Comparison of ENCODE assay signal across 15 mouse cellular contexts in genomic region chr1:188708176-188708575, GRCm38 (mm10).
A peak's percentile ranks its signal among the peaks of the same experiment; 100 is the strongest.
DNase-seq lines count a peak whose midpoint lies in the region; ATAC-seq and TF ChIP-seq lines count a peak whose summit lies in the region.
"Had no signal": no experiment of that assay in that cellular context is flagged by ENCODE, and none has a peak within 500 bp of the region (broad histone marks: within the 10 kb centered on the region; RNA-seq: fewer than 3 reads in every experiment).

No protein-coding gene starts in this region.

- no peak for TF ChIP-seq POLR2A in ES-Bruce4 (IDR thresholded peaks at IDR 0.05; ENCODE audit: insufficient read depth, low read length)

- H3K27me3 ChIP-seq in ES-Bruce4 (ENCODE audit: control insufficient read depth, insufficient read depth, low read length, poor library complexity, severe bottlenecking) = no peaks in the 10 kb centered on the region
- no peaks in the 10 kb centered on the region for H3K27me3 ChIP-seq in forebrain, embryonic 14.5 days (replicated peaks; ENCODE audit: control insufficient read depth, insufficient read depth, low read length)
- H3K27me3 ChIP-seq: heart, embryonic 13.5 days; midbrain, embryonic 15.5 days; neural tube, embryonic 13.5 days had no signal

- H3K27ac ChIP-seq in gastrocnemius, adult 2 months = no peak overlapping the region
- H3K27ac ChIP-seq in ES-Bruce4 (ENCODE audit: insufficient read depth, low read length) = no peak overlapping the region
- H3K27ac ChIP-seq in forebrain, embryonic 14.5 days (ENCODE audit: low read depth, low read length) = no peak overlapping the region
- H3K27ac ChIP-seq: heart, embryonic 13.5 days; midbrain, embryonic 15.5 days; neural tube, embryonic 13.5 days had no signal

- H3K36me3 ChIP-seq in ES-Bruce4 (ENCODE audit: control insufficient read depth, insufficient read depth, low read length, poor library complexity, severe bottlenecking) = no peaks in the 10 kb centered on the region
- no peaks in the 10 kb centered on the region for H3K36me3 ChIP-seq in forebrain, embryonic 14.5 days (ENCODE audit: control insufficient read depth, insufficient read depth, low read length)
- H3K36me3 ChIP-seq: heart, embryonic 13.5 days; midbrain, embryonic 15.5 days; neural tube, embryonic 13.5 days had no signal

- H3K4me3 ChIP-seq in gastrocnemius, adult 2 months = no peak overlapping the region
- no peak overlapping the region for H3K4me3 ChIP-seq in ES-Bruce4 (ENCODE audit: low read depth, low read length)
- no peak overlapping the region for H3K4me3 ChIP-seq in forebrain, embryonic 14.5 days (ENCODE audit: low read depth, low read length)
- H3K4me3 ChIP-seq: erythroblast, embryonic 14.5 days; heart, embryonic 13.5 days; midbrain, embryonic 15.5 days; neural tube, embryonic 13.5 days had no signal

- TF ChIP-seq CTCF in gastrocnemius, adult 2 months (IDR thresholded peaks at IDR 0.05) = peak; percentile 27; the same call in 1 of the 2 replicates
- peak; percentile 41 for TF ChIP-seq CTCF in ES-Bruce4 (IDR thresholded peaks at IDR 0.05; ENCODE audit: low read depth, low read length)

- H3K4me2 ChIP-seq in forebrain, embryonic 14.5 days (ENCODE audit: low read length) = no peak overlapping the region
- H3K4me2 ChIP-seq: heart, embryonic 13.5 days; midbrain, embryonic 15.5 days; neural tube, embryonic 13.5 days had no signal

- no peak for DNase-seq in gastrocnemius, adult 2 months
- no peak for DNase-seq in gastrocnemius, adult 18-20 months (ENCODE audit: low spot score)
- peak; percentile 19 for DNase-seq in left cerebral cortex, postnatal 4 days
- no peak for DNase-seq in left cerebral cortex, adult 18-20 months (ENCODE audit: low spot score in 2 of 2)
- peak; percentile 5 for DNase-seq in brain, adult 2 months (ENCODE audit: low read depth, low spot score)
- DNase-seq in forebrain, embryonic 14.5 days (ENCODE audit: low spot score) = no peak
- DNase-seq: cerebellum, adult 9-10 months; lung, postnatal 10 days; right cerebral cortex, adult 18-20 months; thymus, postnatal 36 days had no signal

- TF ChIP-seq EP300 in ES-Bruce4 (IDR thresholded peaks at IDR 0.05; ENCODE audit: insufficient read depth, low read depth, low read length) = no peak

- 89% methylated on average over 4 of the region's 4 CpGs for WGBS in forebrain, embryonic 14.5 days

- H3K4me1 ChIP-seq in ES-Bruce4 (ENCODE audit: control insufficient read depth, insufficient read depth, low read length) = no peaks in the 10 kb centered on the region
- H3K4me1 ChIP-seq in forebrain, embryonic 14.5 days (ENCODE audit: control insufficient read depth, insufficient read depth, low read length) = no peaks in the 10 kb centered on the region
- H3K4me1 ChIP-seq: heart, embryonic 13.5 days; midbrain, embryonic 15.5 days had no signal

- no peaks in the 10 kb centered on the region for H3K9me3 ChIP-seq in ES-Bruce4 (replicated peaks; ENCODE audit: control insufficient read depth, insufficient read depth, low read length, poor library complexity, severe bottlenecking)
- H3K9me3 ChIP-seq in forebrain, embryonic 14.5 days (replicated peaks; ENCODE audit: control insufficient read depth, low read length) = no peaks in the 10 kb centered on the region
- H3K9me3 ChIP-seq: heart, embryonic 13.5 days; midbrain, embryonic 15.5 days; neural tube, embryonic 13.5 days had no signal

- H3K9ac ChIP-seq in ES-Bruce4 (ENCODE audit: low read depth, poor library complexity, severe bottlenecking) = no peak overlapping the region
- no peak overlapping the region for H3K9ac ChIP-seq in forebrain, embryonic 14.5 days (ENCODE audit: low read length)
- H3K9ac ChIP-seq: heart, embryonic 13.5 days; midbrain, embryonic 15.5 days; neural tube, embryonic 13.5 days had no signal

- intact Hi-C loops in gastrocnemius, adult 2 months (cut with DNase I) = no loop called here
- intact Hi-C loops in left cerebral cortex, postnatal 4 days (cut with DNase I) = no loop called here

- no peak for ATAC-seq in forebrain, embryonic 14.5 days
- ATAC-seq: midbrain, embryonic 15.5 days had no signal

Comparison
In these comparisons a context has a peak if more than half of its experiments do, and no peak if none do; other contexts are left out.
1. DNase-seq: peak in left cerebral cortex, postnatal 4 days (single experiment) and brain, adult 2 months (single experiment); none in gastrocnemius, adult 2 months (single experiment), gastrocnemius, adult 18-20 months (single experiment), left cerebral cortex, adult 18-20 months (0 of 2) and forebrain, embryonic 14.5 days (single experiment).